Mouse (Mus musculus) limb, embryonic 15.5 days (tissue): ENCODE results near the gene Tpm1. TPM values are rescaled to one million over a fixed set of nuclear protein-coding genes. Genes with fewer than 3 reads are reported as not detected.

Source experiments
- ATAC-seq: fragments of 200-750 bp; cut with Nextera tagmentation; 2 replicates; pipeline ENCODE4 v1.8.0; 2017; ENCODE audit warnings: low read depth, moderate TSS enrichment; ENCODE audit not compliant: insufficient number of reproducible peaks, low FRiP score, low TSS enrichment
- H3K27ac ChIP-seq: fragments of 300-500 bp; sonication (generic); 2 replicates; pipeline ENCODE4 v1.5.1; 2015; ENCODE audit warnings: moderate library complexity, mild to moderate bottlenecking, inconsistent platforms
- H3K27me3 ChIP-seq: fragments of 300-500 bp; sonication (generic); 2 replicates; pipeline ENCODE4 v1.6.1; 2015; ENCODE audit warnings: inconsistent platforms
- H3K36me3 ChIP-seq: fragments of 300-500 bp; sonication (generic); 2 replicates; pipeline ENCODE4 v1.6.1; 2015; ENCODE audit warnings: inconsistent platforms
- H3K4me1 ChIP-seq: fragments of 300-500 bp; sonication (generic); 2 replicates; pipeline ENCODE4 v1.6.1; 2015; ENCODE audit warnings: inconsistent platforms
- H3K4me2 ChIP-seq: fragments of 300-500 bp; sonication (generic); 2 replicates; pipeline ENCODE4 v1.6.1; 2015; ENCODE audit warnings: mild to moderate bottlenecking, inconsistent platforms
- H3K4me3 ChIP-seq: fragments of 300-500 bp; sonication (generic); 2 replicates; pipeline ENCODE4 v1.5.1; 2015; ENCODE audit warnings: mild to moderate bottlenecking, inconsistent platforms
- H3K9ac ChIP-seq: fragments of 300-500 bp; sonication (generic); 2 replicates; pipeline ENCODE4 v1.6.1; 2015; ENCODE audit warnings: inconsistent platforms
- H3K9me3 ChIP-seq: fragments of 300-500 bp; sonication (generic); 2 replicates; pipeline ENCODE4 v1.6.1; 2016; ENCODE audit warnings: inconsistent platforms
- WGBS: fragments of 180-500 bp; shearing (Covaris S2); methylation state at CpG from one replicate; pipeline ENCODE4 v1.1.7; 2015; 5-methylcytosine and 5-hydroxymethylcytosine counted together
- polyA plus RNA-seq: library from polyadenylated mRNA; unstranded; fragments of >200 nt; fragmentation: Nextera tagmentation; extraction: Ambion mirVana; gene quantifications from 2 replicates; pipeline ENCODE4 v1.2.1, GENCODE M21; 2015

Tpm1 gene
- 710 and 1,010 TPM in 2 replicates for polyA plus RNA-seq

GRCm38 (mm10) chr9:67049086-67049824, at the start of gene Tpm1:
Gene Tpm1, minus strand, starts transcription at chr9:67049406.
- Histone ChIP-seq H3K27ac (peak within 1 kb of the TSS; percentile 89), H3K36me3 (no peaks in the 10 kb centered on the region), H3K9me3 (no peaks in the 10 kb centered on the region), H3K4me2 (peak within 1 kb of the TSS; percentile 69), H3K27me3 (no peaks in the 10 kb centered on the region), H3K4me1 (peaks cover 46% of the 10 kb centered on the region), H3K9ac (peak within 1 kb of the TSS; percentile 77), H3K4me3 (peak within 1 kb of the TSS; percentile 67)
- ATAC-seq, result peak; percentile 78
- WGBS, result 1% methylated on average over 51 of the region's 51 CpGs

- H3K4me1 ChIP-seq, result peaks cover 31% of the 10 kb centered on the region
- no peak overlapping the region for H3K4me3 ChIP-seq
- 99% methylated on average over 2 of the region's 2 CpGs for WGBS
- no peaks in the 10 kb centered on the region for H3K27me3 ChIP-seq
- ATAC-seq, result no peak
- no peaks in the 10 kb centered on the region for H3K9me3 ChIP-seq
- no peak overlapping the region for H3K9ac ChIP-seq
- H3K4me2 ChIP-seq, result no peak overlapping the region
- no peaks in the 10 kb centered on the region for H3K36me3 ChIP-seq
- H3K27ac ChIP-seq, result no peak overlapping the region
Measured at GRCm38 (mm10) chr9:67094371-67094770, 45.2 kb upstream of the Tpm1 start.

- peak overlapping the region; percentile 70 for H3K27ac ChIP-seq
- H3K4me1 ChIP-seq, result peaks cover 25% of the 10 kb centered on the region
- H3K36me3 ChIP-seq, result no peaks in the 10 kb centered on the region
- H3K27me3 ChIP-seq, result no peaks in the 10 kb centered on the region
- ATAC-seq, result no peak
- WGBS, result 57% methylated on average over 4 of the region's 4 CpGs
- H3K4me2 ChIP-seq, result no peak overlapping the region
- no peak overlapping the region for H3K4me3 ChIP-seq
- H3K9me3 ChIP-seq, result no peaks in the 10 kb centered on the region
- no peak overlapping the region for H3K9ac ChIP-seq
Measured at GRCm38 (mm10) chr9:67092210-67092609, 43.0 kb upstream of the Tpm1 start.

- no peak for ATAC-seq
- H3K9me3 ChIP-seq, result no peaks in the 10 kb centered on the region
- H3K4me3 ChIP-seq, result no peak overlapping the region
- H3K4me2 ChIP-seq, result no peak overlapping the region
- no peak overlapping the region for H3K9ac ChIP-seq
- peaks cover 25% of the 10 kb centered on the region for H3K4me1 ChIP-seq
- 28% methylated on average over 7 of the region's 7 CpGs for WGBS
- peak overlapping the region; percentile 70; the same call in 1 of the 2 replicates for H3K27ac ChIP-seq
- no peaks in the 10 kb centered on the region for H3K27me3 ChIP-seq
- H3K36me3 ChIP-seq, result no peaks in the 10 kb centered on the region
Measured at GRCm38 (mm10) chr9:67091598-67091997, 42.4 kb upstream of the Tpm1 start.

GRCm38 (mm10) chr9:67091151-67091550, 41.9 kb upstream of the Tpm1 start:
- WGBS, result 83% methylated on average over 11 of the region's 11 CpGs
- ATAC-seq, result no peak
- H3K4me2 ChIP-seq, result no peak overlapping the region
- peaks cover 25% of the 10 kb centered on the region for H3K4me1 ChIP-seq
- no peak overlapping the region for H3K4me3 ChIP-seq
- no peak overlapping the region for H3K9ac ChIP-seq
- no peaks in the 10 kb centered on the region for H3K36me3 ChIP-seq
- H3K9me3 ChIP-seq, result no peaks in the 10 kb centered on the region
- H3K27ac ChIP-seq, result peak overlapping the region; percentile 70; the same call in 1 of the 2 replicates
- no peaks in the 10 kb centered on the region for H3K27me3 ChIP-seq

GRCm38 (mm10) chr9:67090633-67091045, 41.4 kb upstream of the Tpm1 start:
- Histone ChIP-seq H3K27ac (no peak overlapping the region), H3K9ac (no peak overlapping the region), H3K36me3 (no peaks in the 10 kb centered on the region), H3K4me3 (no peak overlapping the region), H3K4me1 (peaks cover 25% of the 10 kb centered on the region), H3K4me2 (no peak overlapping the region), H3K27me3 (no peaks in the 10 kb centered on the region), H3K9me3 (no peaks in the 10 kb centered on the region)
- no peak for ATAC-seq
- 88% methylated on average over 1 of the region's 1 CpGs for WGBS

GRCm38 (mm10) chr9:67089167-67089566, 40.0 kb upstream of the Tpm1 start:
- ATAC-seq, result no peak
- no peak overlapping the region for H3K9ac ChIP-seq
- H3K4me2 ChIP-seq, result no peak overlapping the region
- H3K9me3 ChIP-seq, result no peaks in the 10 kb centered on the region
- H3K36me3 ChIP-seq, result no peaks in the 10 kb centered on the region
- WGBS, result 37% methylated on average over 5 of the region's 5 CpGs
- H3K27me3 ChIP-seq, result no peaks in the 10 kb centered on the region
- H3K4me1 ChIP-seq, result peaks cover 25% of the 10 kb centered on the region
- H3K4me3 ChIP-seq, result no peak overlapping the region
- no peak overlapping the region for H3K27ac ChIP-seq

GRCm38 (mm10) chr9:67083801-67084200, 34.6 kb upstream of the Tpm1 start:
- Histone ChIP-seq H3K9ac (no peak overlapping the region), H3K9me3 (no peaks in the 10 kb centered on the region), H3K4me3 (no peak overlapping the region), H3K36me3 (no peaks in the 10 kb centered on the region), H3K27ac (no peak overlapping the region), H3K27me3 (no peaks in the 10 kb centered on the region), H3K4me1 (peaks cover 15% of the 10 kb centered on the region), H3K4me2 (no peak overlapping the region)
- WGBS, result 59% methylated on average over 4 of the region's 4 CpGs
- no peak for ATAC-seq

- Histone ChIP-seq H3K4me1 (peaks cover 25% of the 10 kb centered on the region), H3K27me3 (no peaks in the 10 kb centered on the region), H3K4me2 (no peak overlapping the region), H3K4me3 (no peak overlapping the region), H3K27ac (peak overlapping the region; percentile 75), H3K36me3 (no peaks in the 10 kb centered on the region), H3K9ac (no peak overlapping the region), H3K9me3 (no peaks in the 10 kb centered on the region)
- 22% methylated on average over 5 of the region's 5 CpGs for WGBS
- ATAC-seq, result peak; percentile 85
Measured at GRCm38 (mm10) chr9:67081688-67082087, 32.5 kb upstream of the Tpm1 start.

- 0 out of 2 replicates have a peak, but pooled peaks have one; percentile 40 for ATAC-seq
- Histone ChIP-seq H3K4me1 (peaks cover 25% of the 10 kb centered on the region), H3K27me3 (no peaks in the 10 kb centered on the region), H3K4me3 (no peak overlapping the region), H3K9ac (no peak overlapping the region), H3K27ac (peak overlapping the region; percentile 33; the same call in 1 of the 2 replicates), H3K36me3 (no peaks in the 10 kb centered on the region), H3K4me2 (no peak overlapping the region), H3K9me3 (no peaks in the 10 kb centered on the region)
- WGBS, result 25% methylated on average over 8 of the region's 8 CpGs
Measured at GRCm38 (mm10) chr9:67077658-67078319, 28.6 kb upstream of the Tpm1 start.

GRCm38 (mm10) chr9:67077266-67077657, 28.1 kb upstream of the Tpm1 start:
- 58% methylated on average over 7 of the region's 7 CpGs for WGBS
- Histone ChIP-seq H3K27ac (no peak overlapping the region), H3K9me3 (no peaks in the 10 kb centered on the region), H3K4me3 (no peak overlapping the region), H3K9ac (no peak overlapping the region), H3K4me1 (peaks cover 23% of the 10 kb centered on the region), H3K27me3 (no peaks in the 10 kb centered on the region), H3K36me3 (no peaks in the 10 kb centered on the region), H3K4me2 (no peak overlapping the region)
- no peak for ATAC-seq

GRCm38 (mm10) chr9:67072182-67072581, 23.0 kb upstream of the Tpm1 start:
- WGBS, result 55% methylated on average over 2 of the region's 2 CpGs
- Histone ChIP-seq H3K27me3 (no peaks in the 10 kb centered on the region), H3K4me2 (no peak overlapping the region), H3K36me3 (no peaks in the 10 kb centered on the region), H3K27ac (no peak overlapping the region), H3K9ac (no peak overlapping the region), H3K9me3 (no peaks in the 10 kb centered on the region), H3K4me1 (peaks cover 9% of the 10 kb centered on the region; the same call in 1 of the 2 replicates), H3K4me3 (no peak overlapping the region)
- ATAC-seq, result no peak
